Mouse (Mus musculus) T-helper 17 cell (primary cell): ENCODE results near the gene Pdgfb.

Source experiments
- in situ Hi-C, 2 experiments: fragments of 300-600 bp; cut with MboI, MseI; formaldehyde crosslinking; loops; 1 replicate in 1 of 2; 2 replicates in 1 of 2; pipeline ENCODE4 v1.15.1; 2025; ENCODE audit warnings: high pct_unique_total_duplicates in 2 of 2

The Pdgfb gene

GRCm38 (mm10) chr15:79967346-79967745 lies 47.4 kb downstream of the Pdgfb start:
- in situ Hi-C loops, result loop anchor here in 1 of 2 experiments (25.0 kb wide), 1 partner anchor 995 kb away; no protein-coding TSS in a partner anchor

GRCm38 (mm10) chr15:79964376-79964775 lies 50.4 kb downstream of the Pdgfb start:
- in situ Hi-C loops, result loop anchor here in 1 of 2 experiments (25.0 kb wide), 1 partner anchor 998 kb away; no protein-coding TSS in a partner anchor

- in situ Hi-C loops, result loop anchor here in 1 of 2 experiments (25.0 kb wide), 1 partner anchor 1000 kb away; no protein-coding TSS in a partner anchor
These were observed 52.1 kb downstream of the Pdgfb start for GRCm38 (mm10) chr15:79962661-79963060.

GRCm38 (mm10) chr15:79961366-79961921 lies 53.3 kb downstream of the Pdgfb start:
- in situ Hi-C loops, result loop anchor here in 1 of 2 experiments (25.0 kb wide), 1 partner anchor 1001 kb away; no protein-coding TSS in a partner anchor

- in situ Hi-C loops, result loop anchor here in 1 of 2 experiments (25.0 kb wide), 1 partner anchor 1004 kb away; no protein-coding TSS in a partner anchor
These were observed 56.4 kb downstream of the Pdgfb start for GRCm38 (mm10) chr15:79958418-79958817.

GRCm38 (mm10) chr15:79956559-79956958 lies 58.2 kb downstream of the Pdgfb start:
- in situ Hi-C loops, result loop anchor here in 1 of 2 experiments (25.0 kb wide), 1 partner anchor 1006 kb away; no protein-coding TSS in a partner anchor

- in situ Hi-C loops, result loop anchor here in 1 of 2 experiments (5.0 to 25.0 kb wide), 2 partner anchors 54 to 1009 kb away; no protein-coding TSS in a partner anchor
These were observed 61.3 kb downstream of the Pdgfb start for GRCm38 (mm10) chr15:79953470-79953869.

- in situ Hi-C loops, result loop anchor here in 1 of 2 experiments (5.0 to 25.0 kb wide), 2 partner anchors 55 to 1010 kb away; no protein-coding TSS in a partner anchor
These were observed 62.1 kb downstream of the Pdgfb start for GRCm38 (mm10) chr15:79952504-79953231.

- in situ Hi-C loops, result loop anchor here in 1 of 2 experiments (5.0 to 25.0 kb wide), 2 partner anchors 55 to 1010 kb away; no protein-coding TSS in a partner anchor
These were observed 62.9 kb downstream of the Pdgfb start for GRCm38 (mm10) chr15:79951730-79952503.

GRCm38 (mm10) chr15:79951226-79951625 lies 63.6 kb downstream of the Pdgfb start:
- in situ Hi-C loops, result loop anchor here in 1 of 2 experiments (5.0 to 25.0 kb wide), 2 partner anchors 56 to 1011 kb away; no protein-coding TSS in a partner anchor

GRCm38 (mm10) chr15:79950250-79951025 lies 64.3 kb downstream of the Pdgfb start:
- in situ Hi-C loops, result loop anchor here in 1 of 2 experiments (5.0 to 25.0 kb wide), 2 partner anchors 57 to 1012 kb away; no protein-coding TSS in a partner anchor

- in situ Hi-C loops, result no loop called here
These were observed 67.1 kb downstream of the Pdgfb start for GRCm38 (mm10) chr15:79947681-79948080.

- in situ Hi-C loops, result no loop called here
These were observed 68.0 kb downstream of the Pdgfb start for GRCm38 (mm10) chr15:79946790-79947189.

- in situ Hi-C loops, result no loop called here
These were observed 68.8 kb downstream of the Pdgfb start for GRCm38 (mm10) chr15:79946022-79946421.
